Mouse (Mus musculus): ENCODE results near the gene Pars2. TPM values are rescaled to one million over a fixed set of nuclear protein-coding genes. Genes with fewer than 3 reads are reported as not detected.

The Pars2 gene
- polyA plus RNA-seq, 1 experiment from 2014 or later, result 13.3 TPM

DNA sequence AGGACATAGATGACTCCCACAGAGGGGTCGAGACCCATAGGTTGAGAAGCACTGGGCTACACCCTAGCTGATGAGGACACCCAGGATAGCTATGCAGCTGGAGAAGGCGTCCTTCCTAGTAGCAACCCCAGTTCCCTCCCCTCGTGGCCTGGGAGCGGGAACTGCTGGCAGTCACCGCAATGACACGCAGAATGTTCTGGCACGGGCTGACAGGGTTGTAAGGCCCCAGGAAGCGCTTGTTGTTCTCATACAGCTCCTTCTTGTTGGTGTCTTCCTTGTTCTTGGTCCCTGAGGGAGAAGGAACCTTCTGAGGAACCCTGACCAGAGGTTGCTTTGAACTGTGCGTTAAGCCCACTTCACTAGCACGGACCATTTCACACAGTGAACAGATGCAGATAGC, 53.1 kb downstream of the Pars2 start:
- no peaks in the 10 kb centered on the region for H3K9me3 ChIP-seq (ENCODE audit: control insufficient read depth, low read length)
- H3K27ac ChIP-seq (ENCODE audit: low read depth, low read length), result no peak overlapping the region
- no peak for DNase-seq (ENCODE audit: low spot score)
- ATAC-seq (replicated peaks; ENCODE audit: low FRiP score), result no peak
- H3K4me3 ChIP-seq (ENCODE audit: low read depth, low read length), result no peak overlapping the region
- 85% methylated on average over 10 of the region's 10 CpGs for WGBS
- H3K27me3 ChIP-seq (ENCODE audit: control insufficient read depth, insufficient read depth, low read length), result no peaks in the 10 kb centered on the region
- H3K4me1 ChIP-seq (replicated peaks; ENCODE audit: control insufficient read depth, insufficient read depth, low read length), result peaks cover 11% of the 10 kb centered on the region; the same call in 1 of the 2 replicates
- H3K4me2 ChIP-seq (ENCODE audit: low read depth, low read length, severe bottlenecking), result no peak overlapping the region
- no peak overlapping the region for H3K9ac ChIP-seq (ENCODE audit: low read length)
- no peaks in the 10 kb centered on the region for H3K36me3 ChIP-seq (ENCODE audit: control insufficient read depth, insufficient read depth, low read length)

DNA sequence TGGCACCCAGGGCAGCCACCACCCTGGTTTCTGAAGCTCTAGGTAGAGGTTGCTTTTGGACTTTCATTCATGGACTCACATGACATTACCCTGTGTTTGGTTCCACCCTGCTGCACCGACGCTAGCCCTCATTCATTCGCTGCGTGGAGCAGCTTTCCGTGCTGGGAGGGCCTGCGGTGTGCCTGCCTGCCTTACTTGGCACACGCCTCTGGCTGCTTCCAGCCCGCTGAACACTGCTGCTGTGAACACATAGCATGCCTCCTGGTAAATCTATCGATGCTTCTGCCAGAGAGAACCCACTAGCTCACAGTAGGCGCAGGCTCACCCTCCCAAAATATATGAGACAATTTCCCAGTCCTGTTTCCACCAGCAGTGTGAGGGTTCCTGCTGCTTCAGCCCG, 53.5 kb downstream of the Pars2 start:
- Histone ChIP-seq H3K36me3 (ENCODE audit: control insufficient read depth, insufficient read depth, low read length) (no peaks in the 10 kb centered on the region), H3K27me3 (ENCODE audit: control insufficient read depth, insufficient read depth, low read length) (no peaks in the 10 kb centered on the region), H3K4me2 (ENCODE audit: low read depth, low read length, severe bottlenecking) (no peak overlapping the region), H3K9me3 (ENCODE audit: control insufficient read depth, low read length) (no peaks in the 10 kb centered on the region), H3K4me3 (ENCODE audit: low read depth, low read length) (no peak overlapping the region), H3K4me1 (replicated peaks; ENCODE audit: control insufficient read depth, insufficient read depth, low read length) (peaks cover 11% of the 10 kb centered on the region; the same call in 1 of the 2 replicates), H3K27ac (ENCODE audit: low read depth, low read length) (no peak overlapping the region), H3K9ac (ENCODE audit: low read length) (peak overlapping the region; percentile 12; the same call in 1 of the 2 replicates)
- no peak for DNase-seq (ENCODE audit: low spot score)
- 68% methylated on average over 11 of the region's 11 CpGs for WGBS
- no peak for ATAC-seq (replicated peaks; ENCODE audit: low FRiP score)

Other genes starting within 250 kb of the Pars2 start
- gene Pcsk9, start 186.7 kb upstream of the Pars2 start, polyA plus RNA-seq (2014; fragmentation: Nextera tagmentation; extraction: Ambion mirVana), result 3.9 and 4.8 TPM in 2 replicates
- gene Bsnd, start 158.8 kb upstream of the Pars2 start, polyA plus RNA-seq (2014; fragmentation: Nextera tagmentation; extraction: Ambion mirVana), result not detected in 2 replicates
- 29.3 and 30.6 TPM in 2 replicates for gene Dhcr24, start 90.0 kb upstream of the Pars2 start, polyA plus RNA-seq (2014; fragmentation: Nextera tagmentation; extraction: Ambion mirVana)
- 0.21 and 0.35 TPM in 2 replicates for gene Lexm, start 33.8 kb upstream of the Pars2 start, polyA plus RNA-seq (2014; fragmentation: Nextera tagmentation; extraction: Ambion mirVana)
- 0.07 TPM in 1 of 2 replicates, not detected in the other for gene Ttc22, start 28.6 kb upstream of the Pars2 start, polyA plus RNA-seq (2014; fragmentation: Nextera tagmentation; extraction: Ambion mirVana)
- 99.2 and 101 TPM in 2 replicates for gene Ttc4, start 27.9 kb downstream of the Pars2 start, polyA plus RNA-seq (2014; fragmentation: Nextera tagmentation; extraction: Ambion mirVana)
- gene Mroh7, start 79.9 kb downstream of the Pars2 start, polyA plus RNA-seq (2014; fragmentation: Nextera tagmentation; extraction: Ambion mirVana), result 0.11 TPM in 1 of 2 replicates, not detected in the other
- gene Fam151a, start 82.8 kb downstream of the Pars2 start, polyA plus RNA-seq (2014; fragmentation: Nextera tagmentation; extraction: Ambion mirVana), result not detected in 2 replicates
- 1.6 and 1.8 TPM in 2 replicates for gene Acot11, start 153.9 kb downstream of the Pars2 start, polyA plus RNA-seq (2014; fragmentation: Nextera tagmentation; extraction: Ambion mirVana)